Mouse (Mus musculus): ENCODE data around the gene Esp16.
"Not testable (repeated sequence)": the region's sequence is repeated elsewhere in the genome, so short reads cannot be mapped to it uniquely, and the experiment has no call there.

Gene Esp16

GRCm38 (mm10) chr17:39535842-39536241, at the start of gene Esp16:
Esp16 (plus strand) TSS chr17:39536142.
- not testable (repeated sequence) for DNase-seq (ENCODE audit: extremely low read depth, low read depth)

DNA sequence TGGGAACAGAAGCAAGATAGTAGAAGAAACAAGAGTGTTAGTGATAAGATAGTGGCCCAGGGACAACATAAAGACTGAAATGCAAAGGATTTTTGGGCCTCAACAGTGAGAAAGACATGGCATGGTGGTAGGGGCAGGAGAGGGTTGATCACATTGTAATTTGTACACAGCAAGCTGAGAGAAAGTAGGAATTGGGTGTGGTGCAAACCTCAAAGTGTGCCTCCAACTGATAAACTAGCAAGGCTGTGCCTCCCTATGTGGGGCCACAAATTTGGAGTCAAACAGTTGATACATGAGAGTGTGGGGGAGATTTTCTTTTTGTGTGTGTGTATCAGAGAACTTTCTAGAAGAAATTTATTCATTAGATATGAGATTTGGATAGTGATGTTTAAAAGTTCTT, 37.9 kb upstream of the Esp16 start:
- DNase-seq (ENCODE audit: extremely low read depth, low read depth), result not testable (repeated sequence)

All from MEL-GATA-1-ER (cell line).